Mouse (Mus musculus): ENCODE data around the gene Slc7a11.

DNA sequence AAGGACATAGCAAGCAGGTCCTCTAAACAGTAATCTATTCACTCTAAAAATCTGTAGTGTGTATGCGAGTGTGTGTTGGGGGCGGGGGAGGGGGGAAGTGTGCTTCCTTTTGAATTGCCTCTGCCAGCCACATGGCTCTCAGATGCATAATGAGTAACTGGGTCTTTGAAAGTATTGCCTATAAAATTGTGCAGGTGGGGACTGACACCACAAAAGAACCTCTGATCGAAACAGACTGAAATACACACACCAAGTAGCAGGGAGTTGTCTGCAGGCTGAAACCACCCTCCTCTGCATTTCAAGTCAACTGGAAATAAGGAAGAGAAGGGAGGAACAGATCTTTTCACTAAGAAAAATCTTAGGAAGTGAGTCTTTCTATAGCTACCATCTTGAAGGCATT, 76.2 kb downstream of the Slc7a11 start:
- TF ChIP-seq CTCF (IDR thresholded peaks at IDR 0.05; ENCODE audit: extremely low read depth, insufficient read depth, insufficient read length, insufficient replicate concordance) (no peak), POLR2A (IDR thresholded peaks at IDR 0.05; ENCODE audit: low read depth, low read length) (no peak)
